Mouse (Mus musculus): ENCODE measurements around the gene Cxcl9. TPM values are rescaled to one million over a fixed set of nuclear protein-coding genes. Genes with fewer than 3 reads are reported as not detected.

Gene Cxcl9
- polyA plus RNA-seq, 1 experiment from 2014 or later = not detected

DNA sequence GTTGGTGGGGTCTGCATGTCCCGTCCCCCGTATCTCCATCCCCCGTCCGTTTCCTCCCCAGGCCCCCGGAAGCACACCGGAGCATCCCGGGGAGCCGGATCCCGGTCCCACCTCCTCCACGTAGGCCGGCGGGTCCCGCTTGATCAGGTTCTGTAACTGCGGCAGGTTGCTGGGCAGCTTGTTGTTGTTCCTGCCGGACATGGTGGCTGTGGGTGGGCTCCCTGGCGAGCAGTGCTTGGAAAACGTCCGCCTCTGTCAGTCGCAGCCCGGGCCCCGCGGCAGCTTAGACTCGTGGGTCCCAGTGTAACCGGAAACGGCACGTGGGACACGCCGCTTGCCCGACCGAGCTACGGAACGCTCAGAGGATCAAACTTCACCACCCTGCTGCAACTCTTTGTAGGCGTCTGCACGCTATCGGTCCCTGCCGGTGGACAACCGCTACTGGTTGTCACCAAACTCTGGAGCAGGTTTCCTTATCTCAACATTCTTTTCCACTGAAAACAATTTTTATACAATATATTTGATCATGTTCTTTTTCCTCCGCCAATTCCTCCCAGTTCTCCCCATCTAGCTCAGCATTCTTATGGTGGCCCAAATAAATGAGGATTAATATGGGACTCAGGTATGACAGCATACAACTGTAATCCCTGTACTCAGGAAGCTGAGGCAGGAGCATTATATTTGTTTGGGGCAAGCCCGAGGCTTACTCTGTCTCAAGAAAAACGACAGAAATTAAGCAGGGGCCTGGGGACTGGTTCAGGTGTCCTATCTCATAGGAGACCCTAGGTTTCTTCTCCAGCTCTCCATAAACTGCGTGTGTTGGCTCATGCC is 18.0 kb downstream of the Cxcl9 start, which contains the start of gene Sdad1:
Gene Sdad1, minus strand, starts transcription at position 799 of the 831 bp plus-strand sequence.
- Histone ChIP-seq H3K9me3 (replicated peaks) (no peaks in the 10 kb centered on the region), H3K4me1 (peaks cover 12% of the 10 kb centered on the region), H3K9ac (peak within 1 kb of the TSS; percentile 72), H3K4me3 (peak within 1 kb of the TSS; percentile 78), H3K27me3 (no peaks in the 10 kb centered on the region), H3K4me2 (peak within 1 kb of the TSS; percentile 78), H3K36me3 (ENCODE audit: poor library complexity, severe bottlenecking) (peaks cover 9% of the 10 kb centered on the region), H3K27ac (no peak within 1 kb of the TSS)
- peak; percentile 97 for ATAC-seq
- 3% methylated on average over 34 of the region's 41 CpGs for WGBS

- H3K9me3 ChIP-seq (replicated peaks) = no peaks in the 10 kb centered on the region
- peaks cover 64% of the 10 kb centered on the region for H3K36me3 ChIP-seq (ENCODE audit: poor library complexity, severe bottlenecking)
- peaks cover 11% of the 10 kb centered on the region for H3K4me1 ChIP-seq
- 91% methylated on average over 3 of the region's 3 CpGs for WGBS
- no peak overlapping the region for H3K4me2 ChIP-seq
- ATAC-seq = no peak
- no peaks in the 10 kb centered on the region for H3K27me3 ChIP-seq
- H3K4me3 ChIP-seq = no peak overlapping the region
- no peak overlapping the region for H3K27ac ChIP-seq
- H3K9ac ChIP-seq = no peak overlapping the region
Observed at GRCm38 (mm10) chr5:92304291-92304690, 23.6 kb downstream of the Cxcl9 start.

- Histone ChIP-seq H3K9me3 (replicated peaks) (no peaks in the 10 kb centered on the region), H3K27me3 (no peaks in the 10 kb centered on the region), H3K36me3 (ENCODE audit: poor library complexity, severe bottlenecking) (peaks cover 80% of the 10 kb centered on the region), H3K4me3 (no peak overlapping the region), H3K4me2 (no peak overlapping the region), H3K27ac (no peak overlapping the region), H3K4me1 (no peaks in the 10 kb centered on the region), H3K9ac (no peak overlapping the region)
- 92% methylated on average over 13 of the region's 13 CpGs for WGBS
- ATAC-seq = no peak
Observed at GRCm38 (mm10) chr5:92302149-92302840, 25.6 kb downstream of the Cxcl9 start.

- H3K36me3 ChIP-seq (ENCODE audit: poor library complexity, severe bottlenecking) = peaks cover 95% of the 10 kb centered on the region
- no peak overlapping the region for H3K9ac ChIP-seq
- H3K4me2 ChIP-seq = no peak overlapping the region
- 99% methylated on average over 2 of the region's 2 CpGs for WGBS
- ATAC-seq = no peak
- no peaks in the 10 kb centered on the region for H3K9me3 ChIP-seq (replicated peaks)
- no peak overlapping the region for H3K4me3 ChIP-seq
- H3K27me3 ChIP-seq = no peaks in the 10 kb centered on the region
- no peaks in the 10 kb centered on the region for H3K4me1 ChIP-seq
- H3K27ac ChIP-seq = no peak overlapping the region
Observed at GRCm38 (mm10) chr5:92294525-92294924, 33.4 kb downstream of the Cxcl9 start.

GRCm38 (mm10) chr5:92291652-92292414 is 36.0 kb downstream of the Cxcl9 start:
- no peak overlapping the region for H3K4me3 ChIP-seq
- ATAC-seq = no peak
- H3K4me1 ChIP-seq = no peaks in the 10 kb centered on the region
- H3K4me2 ChIP-seq = no peak overlapping the region
- 96% methylated on average over 6 of the region's 6 CpGs for WGBS
- no peak overlapping the region for H3K27ac ChIP-seq
- no peaks in the 10 kb centered on the region for H3K27me3 ChIP-seq
- no peak overlapping the region for H3K9ac ChIP-seq
- H3K9me3 ChIP-seq (replicated peaks) = no peaks in the 10 kb centered on the region
- peaks cover 98% of the 10 kb centered on the region for H3K36me3 ChIP-seq (ENCODE audit: poor library complexity, severe bottlenecking)

DNA sequence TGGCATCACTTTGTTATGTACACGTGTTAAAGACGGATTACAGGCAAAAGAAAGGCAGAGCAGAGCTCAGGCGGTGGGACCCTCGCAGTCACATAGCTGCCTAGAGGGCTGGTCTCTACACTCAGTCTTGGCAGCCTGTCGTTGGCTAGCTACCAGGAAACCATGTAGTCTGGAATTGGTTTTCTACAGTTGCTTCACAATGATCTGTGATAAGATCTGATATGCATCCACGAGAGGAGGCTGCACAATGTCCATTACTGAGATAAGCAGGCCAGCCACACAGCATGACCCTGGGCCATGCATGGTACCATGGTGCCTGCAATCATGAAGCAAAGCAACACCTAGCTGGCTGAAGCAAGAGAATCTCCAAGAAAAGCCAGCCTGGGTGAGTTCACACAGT is 40.0 kb downstream of the Cxcl9 start:
- Histone ChIP-seq H3K36me3 (ENCODE audit: poor library complexity, severe bottlenecking) (peaks cover 82% of the 10 kb centered on the region), H3K27ac (no peak overlapping the region), H3K9me3 (replicated peaks) (no peaks in the 10 kb centered on the region), H3K9ac (no peak overlapping the region), H3K4me3 (no peak overlapping the region), H3K27me3 (no peaks in the 10 kb centered on the region), H3K4me1 (no peaks in the 10 kb centered on the region), H3K4me2 (no peak overlapping the region)
- ATAC-seq = no peak
- WGBS = 93% methylated on average over 6 of the region's 6 CpGs

- no peak for ATAC-seq
- Histone ChIP-seq H3K9me3 (replicated peaks) (no peaks in the 10 kb centered on the region), H3K4me1 (peaks cover 9% of the 10 kb centered on the region; the same call in 1 of the 2 replicates), H3K4me2 (no peak overlapping the region), H3K27me3 (no peaks in the 10 kb centered on the region), H3K36me3 (ENCODE audit: poor library complexity, severe bottlenecking) (peaks cover 37% of the 10 kb centered on the region), H3K4me3 (no peak overlapping the region), H3K9ac (no peak overlapping the region), H3K27ac (no peak overlapping the region)
- 80% methylated on average over 3 of the region's 3 CpGs for WGBS
Observed at GRCm38 (mm10) chr5:92283107-92283506, 44.8 kb downstream of the Cxcl9 start.

GRCm38 (mm10) chr5:92282571-92282970 is 45.3 kb downstream of the Cxcl9 start:
- Histone ChIP-seq H3K4me1 (peaks cover 11% of the 10 kb centered on the region; the same call in 1 of the 2 replicates), H3K4me3 (no peak overlapping the region), H3K9me3 (replicated peaks) (no peaks in the 10 kb centered on the region), H3K27ac (no peak overlapping the region), H3K9ac (no peak overlapping the region), H3K27me3 (no peaks in the 10 kb centered on the region), H3K36me3 (ENCODE audit: poor library complexity, severe bottlenecking) (peaks cover 32% of the 10 kb centered on the region), H3K4me2 (no peak overlapping the region)
- ATAC-seq = no peak
- WGBS = 79% methylated on average over 4 of the region's 4 CpGs

- H3K27ac ChIP-seq = no peak overlapping the region
Observed at GRCm38 (mm10) chr5:92278942-92279537, 48.8 kb downstream of the Cxcl9 start.

DNA sequence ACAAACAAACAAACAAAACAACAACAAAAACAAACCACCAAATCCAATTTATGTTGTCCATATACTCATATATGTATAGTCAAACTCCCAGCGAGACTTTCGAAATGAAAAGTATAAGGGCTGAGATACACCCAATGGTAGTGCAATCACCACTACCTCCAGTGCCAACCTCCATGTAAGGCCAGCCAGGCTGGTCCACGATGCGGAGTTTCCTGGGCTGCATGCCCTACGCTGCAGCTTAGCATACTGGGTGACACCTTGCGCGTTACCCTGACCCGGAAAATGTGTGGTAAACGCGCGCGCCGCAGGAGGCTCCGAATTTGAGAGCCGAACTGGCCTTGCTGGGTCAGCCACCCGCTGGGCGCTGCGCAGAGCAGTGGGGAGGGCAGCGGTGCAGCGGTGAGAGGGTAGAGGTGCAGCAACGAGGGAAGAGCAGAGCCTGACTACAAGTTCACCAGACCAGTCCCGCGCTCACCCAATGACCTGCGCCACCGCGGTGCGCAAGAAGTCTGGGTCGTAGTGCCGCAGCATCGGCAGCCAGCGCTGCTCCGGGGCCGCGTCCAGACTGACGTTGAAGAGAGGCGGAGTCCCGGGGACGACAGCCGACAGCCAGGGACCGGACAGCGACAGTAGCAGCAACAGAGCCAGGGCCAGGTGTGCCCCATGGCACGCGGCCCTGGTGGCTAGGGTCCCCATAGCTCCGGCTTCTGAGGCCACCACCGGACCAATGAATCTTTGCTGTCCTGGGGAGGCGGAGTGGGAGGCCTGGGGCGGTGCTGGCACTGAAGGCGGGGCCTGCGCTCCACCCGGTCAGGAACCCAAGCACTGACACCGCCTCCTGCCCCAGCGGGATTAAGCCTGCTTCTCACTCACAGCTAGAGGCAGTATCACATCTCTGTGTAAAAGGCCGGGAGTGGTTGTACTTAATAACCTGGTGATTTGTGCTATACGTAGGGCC is 50.2 kb downstream of the Cxcl9 start, which contains the start of gene Naaa:
Gene Naaa, minus strand, starts transcription at position 734 of the 958 bp plus-strand sequence.
- H3K4me2 ChIP-seq = peak within 1 kb of the TSS; percentile 94
- peaks cover 13% of the 10 kb centered on the region; the same call in 1 of the 2 replicates for H3K4me1 ChIP-seq
- peak; percentile 92 for ATAC-seq
- no peaks in the 10 kb centered on the region for H3K36me3 ChIP-seq (ENCODE audit: poor library complexity, severe bottlenecking)
- H3K27ac ChIP-seq = no peak within 1 kb of the TSS
- 3% methylated on average over 54 of the region's 54 CpGs for WGBS
- H3K4me3 ChIP-seq = peak within 1 kb of the TSS; percentile 65
- peak within 1 kb of the TSS; percentile 69 for H3K9ac ChIP-seq
- H3K9me3 ChIP-seq (replicated peaks) = no peaks in the 10 kb centered on the region
- H3K27me3 ChIP-seq = 0 out of 2 replicates have a peak, but pooled peaks cover 6% of the 10 kb centered on the region

More at GRCm38 (mm10) chr5:92278942-92279537, 48.8 kb downstream of the Cxcl9 start:
- H3K9ac ChIP-seq = no peak overlapping the region
- 0 out of 2 replicates have a peak overlapping the region, but pooled peaks have one; percentile 94 for H3K4me2 ChIP-seq
- no peak for ATAC-seq
- H3K36me3 ChIP-seq (ENCODE audit: poor library complexity, severe bottlenecking) = peaks cover under 1% of the 10 kb centered on the region; the same call in 1 of the 2 replicates
- 79% methylated on average over 10 of the region's 10 CpGs for WGBS
- 0 out of 2 replicates have a peak, but pooled peaks cover 6% of the 10 kb centered on the region for H3K27me3 ChIP-seq
- H3K4me3 ChIP-seq = no peak overlapping the region
- H3K4me1 ChIP-seq = peaks cover 13% of the 10 kb centered on the region; the same call in 1 of the 2 replicates
- no peaks in the 10 kb centered on the region for H3K9me3 ChIP-seq (replicated peaks)

Measured in forebrain, embryonic 13.5 days (tissue).